Mouse (Mus musculus): ENCODE data around the gene Nos1.

Gene Nos1

GRCm38 (mm10) chr5:117898055-117898806 lies 117.4 kb downstream of the Nos1 start:
- no peak for DNase-seq (ENCODE audit: low spot score in 2 of 2)

DNA sequence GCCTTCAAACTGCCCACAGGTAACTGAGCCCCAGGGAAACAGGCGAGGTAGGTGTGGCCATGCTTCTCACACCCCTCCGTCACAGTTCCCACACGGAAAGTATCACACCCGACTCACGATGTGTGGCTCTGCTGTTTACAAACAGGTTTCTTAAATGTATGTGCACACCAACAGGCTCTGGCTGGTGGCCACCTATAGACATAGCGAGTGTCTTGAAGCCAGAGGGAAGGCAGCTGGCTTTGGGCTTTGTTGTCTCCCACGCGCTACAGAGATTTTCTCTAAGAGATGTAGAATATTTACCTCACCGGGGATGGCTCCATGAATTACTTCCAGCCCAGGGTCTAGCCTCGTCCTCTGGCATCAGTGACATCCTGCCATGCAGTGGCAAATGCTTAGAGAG lies 118.5 kb downstream of the Nos1 start:
- no peak for DNase-seq (ENCODE audit: low spot score in 2 of 2)

DNA sequence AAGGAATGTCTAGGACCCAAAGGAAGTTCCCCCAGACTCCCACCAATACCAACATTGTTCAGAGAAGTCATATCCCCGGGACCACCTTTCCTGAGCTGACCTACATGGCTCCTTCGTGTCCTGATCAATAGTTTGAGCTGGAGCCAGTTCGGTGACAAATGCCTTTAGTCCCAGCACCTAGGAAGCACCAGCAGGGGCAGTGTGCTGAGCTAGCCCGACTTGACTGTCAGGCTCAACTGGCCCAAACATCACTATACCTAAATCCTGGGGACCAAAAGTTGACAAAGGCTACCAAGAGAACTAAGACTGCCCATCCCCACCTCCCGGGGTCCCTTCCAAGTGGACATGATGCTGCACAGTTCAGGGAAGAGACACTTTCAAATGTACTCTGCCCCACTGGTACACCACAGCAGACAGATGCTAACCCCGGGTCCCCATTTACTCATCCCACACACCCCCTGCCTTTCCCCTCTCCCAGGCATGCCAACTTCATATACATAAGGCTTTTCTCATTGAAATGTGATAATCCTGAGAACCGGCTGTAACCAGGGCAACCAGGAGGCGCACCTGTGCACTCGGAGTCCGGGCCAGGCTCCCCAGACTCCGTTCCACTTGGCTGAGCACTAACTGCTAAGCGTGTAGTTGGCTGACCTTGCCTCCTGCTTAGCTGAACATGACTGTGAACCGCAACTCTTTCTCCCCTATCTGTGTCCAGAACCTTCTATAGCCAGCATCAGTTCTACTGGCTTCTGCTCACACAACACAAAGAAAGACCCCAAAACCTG lies 120.3 kb downstream of the Nos1 start:
- no peak for DNase-seq (ENCODE audit: low spot score in 2 of 2)

GRCm38 (mm10) chr5:117903534-117903933 lies 122.7 kb downstream of the Nos1 start:
- DNase-seq (ENCODE audit: low spot score in 2 of 2): no peak

DNA sequence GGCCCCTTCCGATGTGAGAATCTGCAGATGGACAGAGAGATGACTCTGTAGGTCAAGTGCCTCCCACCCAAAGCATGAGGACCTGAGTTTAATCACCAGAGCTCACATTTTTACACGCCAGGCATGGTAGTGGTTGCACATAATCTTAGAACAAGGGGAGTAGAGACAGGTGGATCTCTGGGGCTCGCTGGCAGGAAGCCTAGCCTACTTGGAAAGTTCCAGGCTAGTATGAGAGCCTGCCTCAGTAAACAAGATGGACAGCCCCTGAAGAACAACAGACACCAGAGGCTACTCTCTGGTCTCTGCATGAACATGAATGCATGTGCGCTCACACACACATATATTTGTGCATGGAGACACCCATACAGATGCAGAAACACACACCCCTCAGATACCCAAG lies 124.9 kb downstream of the Nos1 start:
- no peak for DNase-seq (ENCODE audit: low spot score in 2 of 2)

- no peak for DNase-seq (ENCODE audit: low spot score in 2 of 2)
Observed at GRCm38 (mm10) chr5:117909524-117909923, 128.7 kb downstream of the Nos1 start.

DNA sequence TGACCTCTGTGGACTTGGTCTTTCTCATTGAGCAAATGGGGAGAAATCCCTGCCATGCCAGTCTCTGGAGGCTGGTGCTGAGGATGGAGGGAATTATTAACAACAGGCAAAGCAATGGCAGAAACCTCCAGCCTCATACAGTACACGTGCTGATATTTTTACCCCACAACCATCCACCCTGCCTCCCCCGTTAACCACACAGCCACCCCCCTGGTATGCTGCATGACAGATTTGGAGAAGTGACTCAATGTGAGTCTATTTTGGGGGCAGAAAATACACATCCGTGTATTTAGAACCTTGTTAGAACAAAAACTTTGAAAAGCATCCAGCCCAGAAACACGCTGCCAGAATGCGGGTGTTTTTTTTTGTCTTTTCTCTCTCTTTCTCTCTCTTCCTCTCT lies 135.5 kb downstream of the Nos1 start:
- peak; percentile 47 to 48 for DNase-seq (ENCODE audit: low spot score in 2 of 2)

- no peak for DNase-seq (ENCODE audit: low spot score in 2 of 2)
Observed at GRCm38 (mm10) chr5:117916906-117917305, 136.1 kb downstream of the Nos1 start.

GRCm38 (mm10) chr5:117921786-117922528 lies 141.1 kb downstream of the Nos1 start:
- no peak for DNase-seq (ENCODE audit: low spot score in 2 of 2)

- no peak for DNase-seq (ENCODE audit: low spot score in 2 of 2)
Observed at GRCm38 (mm10) chr5:117923688-117924087, 142.9 kb downstream of the Nos1 start.

- no peak for DNase-seq (ENCODE audit: low spot score in 2 of 2)
Observed at GRCm38 (mm10) chr5:117928553-117928952, 147.7 kb downstream of the Nos1 start.

GRCm38 (mm10) chr5:117932222-117932621 lies 151.4 kb downstream of the Nos1 start:
- DNase-seq (ENCODE audit: low spot score in 2 of 2): no peak

DNA sequence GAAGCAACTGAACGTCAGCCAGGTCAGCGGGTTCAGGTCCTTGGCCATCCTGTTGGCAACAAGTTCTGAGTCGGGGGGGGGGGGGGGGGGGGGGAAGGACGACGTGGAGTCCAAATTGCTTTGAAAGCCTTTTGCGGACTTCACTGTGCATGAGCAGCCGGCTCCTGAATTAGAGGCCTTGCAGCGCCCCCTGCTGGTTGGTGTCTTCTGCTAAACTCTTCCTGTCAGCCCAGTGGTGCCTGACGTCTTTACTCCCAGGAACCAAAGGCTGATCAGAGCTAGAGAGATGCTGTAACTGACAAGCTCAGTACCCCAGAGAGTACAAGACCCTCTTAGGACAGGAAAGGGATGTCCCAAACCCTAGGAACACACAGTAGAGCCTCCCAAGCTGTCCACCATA lies 152.0 kb downstream of the Nos1 start:
- DNase-seq (ENCODE audit: low spot score in 2 of 2): peak; percentile 93 to 94

GRCm38 (mm10) chr5:117936346-117936745 lies 155.5 kb downstream of the Nos1 start:
- no peak for DNase-seq (ENCODE audit: low spot score in 2 of 2)

DNA sequence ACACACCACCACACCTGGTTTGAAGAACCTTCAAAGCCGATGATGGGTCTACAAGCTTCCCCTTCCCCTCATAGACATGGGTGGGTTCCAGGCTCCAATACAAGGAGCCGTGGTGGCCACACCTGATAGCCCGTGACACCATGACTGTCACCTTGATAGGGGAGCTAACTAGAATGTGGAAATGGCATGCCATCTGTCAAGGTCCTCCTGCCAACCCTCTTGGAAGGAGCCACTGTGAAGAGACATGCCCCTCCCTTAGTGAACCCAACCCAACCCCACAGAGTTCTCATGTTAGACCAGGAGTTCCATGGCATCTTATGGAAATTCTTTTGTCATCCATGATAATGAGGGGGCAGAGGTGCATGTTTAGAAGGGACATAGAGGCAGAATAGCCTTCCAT lies 156.4 kb downstream of the Nos1 start:
- DNase-seq (ENCODE audit: low spot score in 2 of 2): no peak

DNA sequence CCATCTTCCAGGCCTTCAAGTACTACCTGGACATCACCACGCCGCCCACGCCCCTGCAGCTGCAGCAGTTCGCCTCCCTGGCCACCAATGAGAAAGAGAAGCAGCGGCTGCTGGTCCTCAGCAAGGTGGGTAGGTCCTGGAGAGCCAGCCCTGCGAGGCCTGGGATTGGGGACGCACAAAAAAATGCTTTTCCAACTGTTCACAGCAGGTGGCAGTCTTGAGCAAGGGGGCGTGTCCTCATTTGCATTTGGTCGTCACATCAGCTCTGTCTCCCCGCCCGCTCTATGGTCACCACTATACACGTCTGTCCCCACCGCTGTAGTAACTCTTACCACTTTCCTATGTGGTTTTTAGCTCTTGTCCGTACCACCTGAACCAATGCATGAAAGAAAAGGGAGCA lies 157.3 kb downstream of the Nos1 start:
- peak in 1 of 2 experiments; percentile 21 for DNase-seq (ENCODE audit: low spot score in 2 of 2)

DNA sequence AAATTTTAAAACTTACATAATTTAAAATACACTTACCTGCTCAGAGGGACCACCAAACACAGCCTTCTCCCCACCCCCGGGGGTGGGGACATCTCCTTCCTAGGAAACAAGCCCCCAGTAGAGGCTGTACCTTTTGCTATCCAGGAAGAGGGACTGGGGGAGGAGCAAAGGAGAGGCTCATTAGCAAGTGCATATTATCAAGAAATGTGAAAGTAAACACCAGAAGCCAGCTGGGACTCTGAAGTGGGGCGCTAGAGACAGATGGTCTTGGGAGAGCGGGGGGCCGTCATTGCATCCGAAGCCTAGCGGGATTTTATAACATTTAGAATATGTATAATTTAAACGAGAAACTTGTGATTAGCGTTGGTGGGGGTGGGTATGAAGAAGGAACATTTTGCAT lies 158.6 kb downstream of the Nos1 start:
- peak; percentile 49 to 56 for DNase-seq (ENCODE audit: low spot score in 2 of 2)

DNA sequence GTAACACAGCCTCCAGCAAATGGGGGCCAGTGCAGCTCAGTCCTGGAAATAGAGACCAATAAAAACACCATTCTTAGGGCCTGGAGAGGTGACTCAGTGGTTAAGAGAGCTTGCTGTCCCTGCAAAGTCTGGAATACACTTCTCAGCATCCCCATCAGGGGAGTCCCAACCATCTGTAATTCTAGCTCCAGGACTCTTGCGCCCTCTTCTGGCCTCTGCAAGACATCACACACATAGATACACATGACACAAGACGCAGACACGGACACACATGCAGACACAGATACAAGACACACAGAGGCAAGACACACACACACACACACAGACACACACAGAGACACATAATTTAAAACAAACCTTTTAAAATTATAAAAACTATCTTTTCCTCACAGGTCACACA lies 160.7 kb downstream of the Nos1 start:
- no peak for DNase-seq (ENCODE audit: low spot score in 2 of 2)

GRCm38 (mm10) chr5:117946605-117947004 lies 165.8 kb downstream of the Nos1 start:
- DNase-seq (ENCODE audit: low spot score in 2 of 2): peak; percentile 72 to 78

GRCm38 (mm10) chr5:117949393-117949792 lies 168.6 kb downstream of the Nos1 start:
- no peak for DNase-seq (ENCODE audit: low spot score in 2 of 2)

GRCm38 (mm10) chr5:117953893-117954292 lies 173.1 kb downstream of the Nos1 start:
- no peak for DNase-seq (ENCODE audit: low spot score in 2 of 2)

- no peak for DNase-seq (ENCODE audit: low spot score in 2 of 2)
Observed at GRCm38 (mm10) chr5:117954429-117954828, 173.6 kb downstream of the Nos1 start.

Measured in right cerebral cortex, adult 2 months (tissue).